Mouse (Mus musculus) ES-Bruce4 (cell line): ENCODE results near the gene Vmn2r112.
"Not testable (repeated sequence)": the region's sequence is repeated elsewhere in the genome, so short reads cannot be mapped to it uniquely, and the experiment has no call there.

Source experiments
- CTCF ChIP-seq: IDR thresholded peaks from one replicate; pipeline ENCODE4 v1.8.1; 2011; ENCODE audit warnings: low read depth, low read length
- EP300 ChIP-seq: IDR thresholded peaks from 2 replicates; pipeline ENCODE4 v1.6.1; 2011; ENCODE audit warnings: low read depth, low read length; ENCODE audit not compliant: insufficient read depth
- POLR2A ChIP-seq: IDR thresholded peaks from one replicate; pipeline ENCODE4 v1.8.1; 2011; ENCODE audit warnings: low read length; ENCODE audit not compliant: insufficient read depth

- TF ChIP-seq CTCF, EP300, POLR2A: not testable (repeated sequence)
Observed at GRCm38 (mm10) chr17:22600651-22601050, at the start of gene Vmn2r112.
